Mouse (Mus musculus) stomach, embryonic 14.5 days (tissue): ENCODE data around the gene Astn2. TPM values are rescaled to one million over a fixed set of nuclear protein-coding genes. Genes with fewer than 3 reads are reported as not detected.
A peak's percentile ranks its signal among the peaks of the same experiment; 100 is the strongest.
"Not testable (repeated sequence)": the region's sequence is repeated elsewhere in the genome, so short reads cannot be mapped to it uniquely, and the experiment has no call there.

ENCODE experiments used
- ATAC-seq: fragments of 200-750 bp; cut with Nextera tagmentation; 2 replicates; pipeline ENCODE4 v1.8.0; 2017; ENCODE audit warnings: low read depth, moderate TSS enrichment; ENCODE audit not compliant: insufficient number of reproducible peaks, insufficient read depth, low FRiP score
- H3K27ac ChIP-seq: fragments of 300-500 bp; sonication (generic); 2 replicates; pipeline ENCODE4 v1.5.1; 2014; ENCODE audit warnings: mild to moderate bottlenecking, low read length, moderate library complexity, mixed read lengths
- H3K27me3 ChIP-seq: fragments of 300-500 bp; sonication (generic); 2 replicates; pipeline ENCODE4 v1.6.1; 2014; ENCODE audit warnings: low read length, control low read depth, mixed read lengths; ENCODE audit not compliant: control insufficient read depth, insufficient read depth
- H3K36me3 ChIP-seq: fragments of 300-500 bp; sonication (generic); 2 replicates; pipeline ENCODE4 v1.6.1; 2014; ENCODE audit warnings: mild to moderate bottlenecking, control low read depth, low read length, moderate library complexity, mixed read lengths; ENCODE audit not compliant: control insufficient read depth, insufficient read depth
- H3K4me1 ChIP-seq: fragments of 300-500 bp; sonication (generic); 2 replicates; pipeline ENCODE4 v1.6.1; 2014; ENCODE audit warnings: low read length, control low read depth, mixed read lengths; ENCODE audit not compliant: control insufficient read depth, insufficient read depth
- H3K4me2 ChIP-seq: fragments of 300-500 bp; sonication (generic); replicated peaks from 2 replicates; pipeline ENCODE4 v1.6.1; 2014; ENCODE audit warnings: low read depth, low read length, control low read depth
- H3K4me3 ChIP-seq: fragments of 300-500 bp; sonication (generic); 2 replicates; pipeline ENCODE4 v1.5.1; 2014; ENCODE audit warnings: low read depth, low read length, control low read depth
- H3K9ac ChIP-seq: fragments of 300-500 bp; sonication (generic); replicated peaks from 2 replicates; pipeline ENCODE4 v1.6.1; 2014; ENCODE audit warnings: low read depth, mild to moderate bottlenecking, control low read depth, low read length, moderate library complexity, mixed read lengths
- H3K9me3 ChIP-seq: fragments of 300-500 bp; sonication (generic); 2 replicates; pipeline ENCODE4 v1.6.1; 2016; ENCODE audit warnings: low read depth, low read length, control low read depth; ENCODE audit not compliant: control insufficient read depth
- WGBS: fragments of 180-500 bp; shearing (Covaris S2); extraction: QIAGEN DNeasy Blood & Tissue Kit; methylation state at CpG from one replicate; pipeline ENCODE4 v1.1.7; 2014; 5-methylcytosine and 5-hydroxymethylcytosine counted together
- polyA plus RNA-seq: library from polyadenylated mRNA; unstranded; fragments of >200 nt; fragmentation: Nextera tagmentation; extraction: Ambion mirVana; gene quantifications from 2 replicates; pipeline ENCODE4 v1.2.1, GENCODE M21; 2014

Gene Astn2
- polyA plus RNA-seq, 1 experiment from 2014 or later: 0.64 TPM

- Histone ChIP-seq H3K4me1 (no peaks in the 10 kb centered on the region), H3K27ac (no peak overlapping the region), H3K9ac (no peak overlapping the region), H3K4me3 (no peak overlapping the region), H3K27me3 (no peaks in the 10 kb centered on the region), H3K4me2 (no peak overlapping the region), H3K9me3 (no peaks in the 10 kb centered on the region), H3K36me3 (no peaks in the 10 kb centered on the region)
- ATAC-seq: no peak
- WGBS: 53% methylated on average over 3 of the region's 3 CpGs
These were observed 718.0 kb downstream of the Astn2 start for GRCm38 (mm10) chr4:65686258-65687005.

- 59% methylated on average over 3 of the region's 3 CpGs for WGBS
These were observed 720.0 kb downstream of the Astn2 start for GRCm38 (mm10) chr4:65684401-65684800.

GRCm38 (mm10) chr4:65679786-65680185 lies 724.6 kb downstream of the Astn2 start:
- ATAC-seq, H3K9me3 ChIP-seq, H3K4me3 ChIP-seq, H3K36me3 ChIP-seq, H3K27me3 ChIP-seq, H3K4me1 ChIP-seq, H3K4me2 ChIP-seq, H3K9ac ChIP-seq, H3K27ac ChIP-seq: not testable (repeated sequence)
- 63% methylated on average over 2 of the region's 2 CpGs for WGBS

More at GRCm38 (mm10) chr4:65684401-65684800, 720.0 kb downstream of the Astn2 start:
- no peak overlapping the region for H3K9ac ChIP-seq
- H3K36me3 ChIP-seq: no peaks in the 10 kb centered on the region
- no peak overlapping the region for H3K4me3 ChIP-seq
- no peaks in the 10 kb centered on the region for H3K27me3 ChIP-seq
- H3K27ac ChIP-seq: no peak overlapping the region
- no peaks in the 10 kb centered on the region for H3K9me3 ChIP-seq
- no peak overlapping the region for H3K4me2 ChIP-seq
- ATAC-seq: no peak
- no peaks in the 10 kb centered on the region for H3K4me1 ChIP-seq

- H3K9me3 ChIP-seq: no peaks in the 10 kb centered on the region
- no peak overlapping the region for H3K27ac ChIP-seq
- no peaks in the 10 kb centered on the region for H3K36me3 ChIP-seq
- no peaks in the 10 kb centered on the region for H3K4me1 ChIP-seq
- no peaks in the 10 kb centered on the region for H3K27me3 ChIP-seq
- no peak overlapping the region for H3K9ac ChIP-seq
- no peak for ATAC-seq
- H3K4me3 ChIP-seq: no peak overlapping the region
- WGBS: 26% methylated on average over 5 of the region's 5 CpGs
- no peak overlapping the region for H3K4me2 ChIP-seq
These were observed 725.5 kb downstream of the Astn2 start for GRCm38 (mm10) chr4:65678929-65679328.

GRCm38 (mm10) chr4:65678495-65678894 lies 725.9 kb downstream of the Astn2 start:
- Histone ChIP-seq H3K4me3 (no peak overlapping the region), H3K36me3 (no peaks in the 10 kb centered on the region), H3K27me3 (no peaks in the 10 kb centered on the region), H3K9me3 (no peaks in the 10 kb centered on the region), H3K4me2 (no peak overlapping the region), H3K9ac (no peak overlapping the region), H3K4me1 (no peaks in the 10 kb centered on the region), H3K27ac (no peak overlapping the region)
- WGBS: 62% methylated on average over 5 of the region's 5 CpGs
- no peak for ATAC-seq

GRCm38 (mm10) chr4:65674267-65674978 lies 730.0 kb downstream of the Astn2 start:
- Histone ChIP-seq H3K4me2 (no peak overlapping the region), H3K36me3 (no peaks in the 10 kb centered on the region), H3K27me3 (no peaks in the 10 kb centered on the region), H3K4me3 (no peak overlapping the region), H3K9me3 (no peaks in the 10 kb centered on the region), H3K4me1 (0 out of 2 replicates have a peak, but pooled peaks cover 2% of the 10 kb centered on the region), H3K27ac (no peak overlapping the region), H3K9ac (no peak overlapping the region)
- no peak for ATAC-seq
- 92% methylated on average over 4 of the region's 4 CpGs for WGBS

- no peaks in the 10 kb centered on the region for H3K27me3 ChIP-seq
- no peak overlapping the region for H3K27ac ChIP-seq
- WGBS: 75% methylated on average over 4 of the region's 4 CpGs
- H3K9me3 ChIP-seq: no peaks in the 10 kb centered on the region
- no peak overlapping the region for H3K4me2 ChIP-seq
- H3K36me3 ChIP-seq: no peaks in the 10 kb centered on the region
- no peak for ATAC-seq
- H3K9ac ChIP-seq: no peak overlapping the region
- no peak overlapping the region for H3K4me3 ChIP-seq
- H3K4me1 ChIP-seq: 0 out of 2 replicates have a peak, but pooled peaks cover 2% of the 10 kb centered on the region
These were observed 730.9 kb downstream of the Astn2 start for GRCm38 (mm10) chr4:65673418-65673933.

GRCm38 (mm10) chr4:65672294-65672693 lies 732.1 kb downstream of the Astn2 start:
- no peaks in the 10 kb centered on the region for H3K36me3 ChIP-seq
- H3K4me1 ChIP-seq: 0 out of 2 replicates have a peak, but pooled peaks cover 2% of the 10 kb centered on the region
- no peaks in the 10 kb centered on the region for H3K27me3 ChIP-seq
- ATAC-seq: peak; percentile 65; the same call in 1 of the 2 replicates
- H3K9ac ChIP-seq: no peak overlapping the region
- 27% methylated on average over 2 of the region's 2 CpGs for WGBS
- no peaks in the 10 kb centered on the region for H3K9me3 ChIP-seq
- no peak overlapping the region for H3K4me2 ChIP-seq
- peak overlapping the region; percentile 39; the same call in 1 of the 2 replicates for H3K27ac ChIP-seq
- no peak overlapping the region for H3K4me3 ChIP-seq
